In genomic region chr10:80133226-80133849, GRCm38 (mm10) we compare ENCODE assay signal across 10 mouse cellular contexts. TPM values are rescaled to one million over a fixed set of nuclear protein-coding genes. Genes with fewer than 3 reads are reported as not detected.
DNase-seq lines count a peak whose midpoint lies in the region; ATAC-seq and TF ChIP-seq lines count a peak whose summit lies in the region.
"Had no signal": no experiment of that assay in that cellular context is flagged by ENCODE, and none has a peak within 500 bp of the region (broad histone marks: within the 10 kb centered on the region; RNA-seq: fewer than 3 reads in every experiment).

No protein-coding gene starts in this region.

- 76% methylated on average over 8 of the region's 8 CpGs for WGBS in intestine, postnatal 0 days
- WGBS in intestine, embryonic 16.5 days: 68% methylated on average over 8 of the region's 8 CpGs
- 64% methylated on average over 8 of the region's 8 CpGs for WGBS in stomach, postnatal 0 days

- peak; percentile 46 for TF ChIP-seq CTCF in intestine, postnatal 0 days (IDR thresholded peaks at IDR 0.05; ENCODE audit: low read depth)
- peak; percentile 40 for TF ChIP-seq CTCF in stomach, postnatal 0 days (IDR thresholded peaks at IDR 0.05; ENCODE audit: low read depth)

- H3K27me3 ChIP-seq in intestine, postnatal 0 days (replicated peaks; ENCODE audit: control insufficient read depth, insufficient read depth, low read length): peaks cover 22% of the 10 kb centered on the region; the same call in 1 of the 2 replicates
- H3K27me3 ChIP-seq in intestine, embryonic 16.5 days (replicated peaks; ENCODE audit: control insufficient read depth, insufficient read depth, low read length): peaks cover 13% of the 10 kb centered on the region; the same call in 1 of the 2 replicates
- no peaks in the 10 kb centered on the region for H3K27me3 ChIP-seq in stomach, postnatal 0 days (ENCODE audit: control insufficient read depth, insufficient read depth, low read length)

- H3K36me3 ChIP-seq in intestine, postnatal 0 days (ENCODE audit: control insufficient read depth, insufficient read depth): peaks cover 42% of the 10 kb centered on the region
- peaks cover 15% of the 10 kb centered on the region; the same call in 1 of the 2 replicates for H3K36me3 ChIP-seq in intestine, embryonic 16.5 days (ENCODE audit: control insufficient read depth, insufficient read depth, low read length)
- H3K36me3 ChIP-seq in stomach, postnatal 0 days (ENCODE audit: control insufficient read depth, insufficient read depth, low read length): peaks cover 32% of the 10 kb centered on the region

- H3K9me3 ChIP-seq in intestine, postnatal 0 days (ENCODE audit: control insufficient read depth): no peaks in the 10 kb centered on the region
- no peaks in the 10 kb centered on the region for H3K9me3 ChIP-seq in intestine, embryonic 16.5 days (ENCODE audit: control insufficient read depth, low read length)
- no peaks in the 10 kb centered on the region for H3K9me3 ChIP-seq in stomach, postnatal 0 days (ENCODE audit: control insufficient read depth, low read length)
- H3K9me3 ChIP-seq: limb, embryonic 15.5 days had no signal

- peaks cover 9% of the 10 kb centered on the region; the same call in 1 of the 2 replicates for H3K4me1 ChIP-seq in intestine, postnatal 0 days (replicated peaks; ENCODE audit: control insufficient read depth, insufficient read depth, low read length)
- H3K4me1 ChIP-seq in intestine, embryonic 16.5 days (ENCODE audit: control insufficient read depth, insufficient read depth, low read length): peaks cover 38% of the 10 kb centered on the region
- H3K4me1 ChIP-seq in stomach, postnatal 0 days (replicated peaks; ENCODE audit: control insufficient read depth, insufficient read depth): no peaks in the 10 kb centered on the region

- no peak overlapping the region for H3K4me3 ChIP-seq in intestine, postnatal 0 days (ENCODE audit: low read depth, low read length)
- H3K4me3 ChIP-seq in intestine, embryonic 16.5 days (ENCODE audit: low read length): no peak overlapping the region
- no peak overlapping the region for H3K4me3 ChIP-seq in stomach, postnatal 0 days (ENCODE audit: low read depth, low read length)
- H3K4me3 ChIP-seq: limb, embryonic 15.5 days had no signal

- H3K4me2 ChIP-seq in intestine, postnatal 0 days (replicated peaks; ENCODE audit: low read depth): no peak overlapping the region
- no peak overlapping the region for H3K4me2 ChIP-seq in intestine, embryonic 16.5 days (ENCODE audit: low read depth, low read length)
- no peak overlapping the region for H3K4me2 ChIP-seq in stomach, postnatal 0 days (replicated peaks; ENCODE audit: low read depth)
- H3K4me2 ChIP-seq: limb, embryonic 15.5 days had no signal

- no peak for TF ChIP-seq EP300 in stomach, postnatal 0 days (optimal IDR thresholded peaks at IDR 0.05)

- no peak overlapping the region for H3K9ac ChIP-seq in intestine, postnatal 0 days (ENCODE audit: low read depth, low read length)
- H3K9ac ChIP-seq in intestine, embryonic 16.5 days (ENCODE audit: low read depth, low read length): no peak overlapping the region
- H3K9ac ChIP-seq in stomach, postnatal 0 days (ENCODE audit: low read length): no peak overlapping the region
- H3K9ac ChIP-seq: limb, embryonic 15.5 days had no signal

- no peak for ATAC-seq in CD4-positive, CD25-positive, alpha-beta regulatory T cell, adult 4 months
- no peak for ATAC-seq in intestine, postnatal 0 days
- ATAC-seq in intestine, embryonic 16.5 days: no peak
- no peak for ATAC-seq in stomach, postnatal 0 days (ENCODE audit: low FRiP score, low TSS enrichment)

- H3K27ac ChIP-seq in intestine, postnatal 0 days (ENCODE audit: low read depth, low read length): no peak overlapping the region
- no peak overlapping the region for H3K27ac ChIP-seq in intestine, embryonic 16.5 days (ENCODE audit: low read length)
- no peak overlapping the region for H3K27ac ChIP-seq in stomach, postnatal 0 days (replicated peaks)
- H3K27ac ChIP-seq: limb, embryonic 15.5 days had no signal

- peak; percentile 48 for DNase-seq in CD4-positive, CD25-positive, alpha-beta regulatory T cell, adult 2 months (ENCODE audit: low read depth, low spot score)
- peak; percentile 11 for DNase-seq in urinary bladder, postnatal 14 days (ENCODE audit: low spot score)
- DNase-seq in urinary bladder, postnatal 10 days (ENCODE audit: low spot score): no peak
- peak; percentile 30 for DNase-seq in stomach, postnatal 0 days (ENCODE audit: low spot score)
- no peak for DNase-seq in frontal cortex, postnatal 14 days (ENCODE audit: low spot score in 2 of 2)
- DNase-seq: right cerebral cortex, postnatal 4 days had no signal

RNA-seq across cellular contexts. Expression of gene Atp5d, which starts 5.1 kb away (rescaled TPM):
- 100 to 1,000 TPM; 303 to 370 TPM for polyA plus RNA-seq in CD4-positive, CD25-positive, alpha-beta regulatory T cell, adult 4 months (2017; shearing (Covaris generic))
- 1,009 and 1,013 TPM in 2 replicates for polyA plus RNA-seq in intestine, postnatal 0 days (2015; fragmentation: Nextera tagmentation; extraction: Ambion mirVana)
- polyA plus RNA-seq in intestine, embryonic 16.5 days (2015; fragmentation: Nextera tagmentation; extraction: Ambion mirVana): 846 and 854 TPM in 2 replicates
- polyA plus RNA-seq in stomach, postnatal 0 days (2015; fragmentation: Nextera tagmentation; extraction: Ambion mirVana): 679 and 705 TPM in 2 replicates

RNA-seq across cellular contexts. Expression of gene Cbarp, which starts 7.3 kb away (rescaled TPM):
- polyA plus RNA-seq in CD4-positive, CD25-positive, alpha-beta regulatory T cell, adult 4 months (2017; shearing (Covaris generic)): 1 to 10 TPM; 1.3 to 1.4 TPM
- 2.1 and 2.7 TPM in 2 replicates for polyA plus RNA-seq in intestine, postnatal 0 days (2015; fragmentation: Nextera tagmentation; extraction: Ambion mirVana)
- polyA plus RNA-seq in intestine, embryonic 16.5 days (2015; fragmentation: Nextera tagmentation; extraction: Ambion mirVana): 5.1 TPM in 2 replicates
- polyA plus RNA-seq in stomach, postnatal 0 days (2015; fragmentation: Nextera tagmentation; extraction: Ambion mirVana): 4.2 and 4.3 TPM in 2 replicates

RNA-seq across cellular contexts. Expression of gene Midn, which starts 14.7 kb away (rescaled TPM):
- polyA plus RNA-seq in CD4-positive, CD25-positive, alpha-beta regulatory T cell, adult 4 months (2017; shearing (Covaris generic)): 1 to 10 TPM; 4.6 to 8.2 TPM
- polyA plus RNA-seq in intestine, postnatal 0 days (2015; fragmentation: Nextera tagmentation; extraction: Ambion mirVana): 18.1 and 19.5 TPM in 2 replicates
- polyA plus RNA-seq in intestine, embryonic 16.5 days (2015; fragmentation: Nextera tagmentation; extraction: Ambion mirVana): 8.8 and 10.3 TPM in 2 replicates
- 8.5 and 9.6 TPM in 2 replicates for polyA plus RNA-seq in stomach, postnatal 0 days (2015; fragmentation: Nextera tagmentation; extraction: Ambion mirVana)

RNA-seq across cellular contexts. Expression of gene Stk11, which starts 17.7 kb away (rescaled TPM):
- 10 to 100 TPM; 19.2 to 30.7 TPM for polyA plus RNA-seq in CD4-positive, CD25-positive, alpha-beta regulatory T cell, adult 4 months (2017; shearing (Covaris generic))
- 11.7 and 12.4 TPM in 2 replicates for polyA plus RNA-seq in intestine, postnatal 0 days (2015; fragmentation: Nextera tagmentation; extraction: Ambion mirVana)
- 13.8 and 15.7 TPM in 2 replicates for polyA plus RNA-seq in intestine, embryonic 16.5 days (2015; fragmentation: Nextera tagmentation; extraction: Ambion mirVana)
- 10.3 and 11.2 TPM in 2 replicates for polyA plus RNA-seq in stomach, postnatal 0 days (2015; fragmentation: Nextera tagmentation; extraction: Ambion mirVana)

RNA-seq across cellular contexts. Expression of gene Sbno2, which starts 28.0 kb away (rescaled TPM):
- 10 to 100 TPM; 28.4 to 54.8 TPM for polyA plus RNA-seq in CD4-positive, CD25-positive, alpha-beta regulatory T cell, adult 4 months (2017; shearing (Covaris generic))
- polyA plus RNA-seq in intestine, postnatal 0 days (2015; fragmentation: Nextera tagmentation; extraction: Ambion mirVana): 9.8 and 11.1 TPM in 2 replicates
- 13.4 and 14.3 TPM in 2 replicates for polyA plus RNA-seq in intestine, embryonic 16.5 days (2015; fragmentation: Nextera tagmentation; extraction: Ambion mirVana)
- 10.7 and 11.0 TPM in 2 replicates for polyA plus RNA-seq in stomach, postnatal 0 days (2015; fragmentation: Nextera tagmentation; extraction: Ambion mirVana)

Comparison
In these comparisons a context has a peak if more than half of its experiments do, and no peak if none do; other contexts are left out.
1. DNase-seq: peak in CD4-positive, CD25-positive, alpha-beta regulatory T cell, adult 2 months (single experiment), urinary bladder, postnatal 14 days (single experiment) and stomach, postnatal 0 days (single experiment); none in urinary bladder, postnatal 10 days (single experiment) and frontal cortex, postnatal 14 days (0 of 2).